Mouse (Mus musculus) ES-E14 (cell line): ENCODE data around the gene Olfr1408. TPM values are rescaled to one million over a fixed set of nuclear protein-coding genes. Genes with fewer than 3 reads are reported as not detected.

ENCODE experiments used
- DNase-seq: peaks from one replicate; pipeline ENCODE4 v3.0.0-alpha.2; 2013; ENCODE audit warnings: low read depth, low spot score
- H3K27ac ChIP-seq: 2 replicates; pipeline ENCODE4 v1.5.1; 2012; ENCODE audit warnings: low read depth, mild to moderate bottlenecking, low read length, moderate library complexity, mixed read lengths; ENCODE audit not compliant: poor library complexity, insufficient read depth, severe bottlenecking
- H3K36me3 ChIP-seq: 2 replicates; pipeline ENCODE4 v1.6.1; 2012; ENCODE audit warnings: mild to moderate bottlenecking, low read length, moderate library complexity, mixed read lengths; ENCODE audit not compliant: control insufficient read depth, poor library complexity, insufficient read depth, severe bottlenecking
- H3K4me1 ChIP-seq, 2 experiments: fragments of 150-350 bp in 1 of 2; sonication (generic) in 1 of 2; 2 replicates each; pipeline ENCODE4 v1.6.1; 2012; ENCODE audit warnings: low read length in 2 of 2, mild to moderate bottlenecking in 1 of 2, mixed read lengths in 1 of 2; ENCODE audit not compliant: control insufficient read depth in 2 of 2, insufficient read depth in 2 of 2, poor library complexity in 1 of 2
- H3K4me3 ChIP-seq, 2 experiments: fragments of 150-350 bp in 1 of 2; sonication (generic) in 1 of 2; 2 replicates each; pipeline ENCODE4 v1.5.1; 2012; ENCODE audit warnings: low read length in 2 of 2, low read depth in 1 of 2, mild to moderate bottlenecking in 1 of 2, mixed read lengths in 1 of 2; ENCODE audit not compliant: insufficient read depth in 1 of 2, poor library complexity in 1 of 2, severe bottlenecking in 1 of 2
- H3K9ac ChIP-seq: 2 replicates; pipeline ENCODE4 v1.6.1; 2012; ENCODE audit warnings: low read depth, mild to moderate bottlenecking, low read length, mixed read lengths; ENCODE audit not compliant: poor library complexity, insufficient read depth, severe bottlenecking
- H3K9me3 ChIP-seq: fragments of 150-350 bp; sonication (generic); 2 replicates; pipeline ENCODE4 v1.6.1; 2012; ENCODE audit warnings: low read depth, mild to moderate bottlenecking, low read length; ENCODE audit not compliant: control insufficient read depth, insufficient read depth
- CHD2 ChIP-seq: IDR thresholded peaks from 2 replicates; pipeline ENCODE4 v1.6.1; 2014; ENCODE audit warnings: mild to moderate bottlenecking, low read depth, low read length, inconsistent platforms
- HCFC1 ChIP-seq: IDR thresholded peaks from 2 replicates; pipeline ENCODE4 v1.6.1; 2012; ENCODE audit warnings: low read length, inconsistent platforms, borderline replicate concordance; ENCODE audit not compliant: insufficient read depth
- MAFK ChIP-seq: IDR thresholded peaks from 2 replicates; pipeline ENCODE4 v1.6.1; 2014; ENCODE audit warnings: mild to moderate bottlenecking, low read depth, low read length, inconsistent platforms; ENCODE audit not compliant: insufficient read depth
- ZC3H11A ChIP-seq: IDR thresholded peaks from 2 replicates; pipeline ENCODE4 v1.6.1; 2012; ENCODE audit warnings: low read depth, mild to moderate bottlenecking, inconsistent platforms, low read length, borderline replicate concordance
- ZNF384 ChIP-seq: IDR thresholded peaks from 2 replicates; pipeline ENCODE4 v1.6.1; 2012; ENCODE audit warnings: low read depth, low read length, inconsistent platforms
- in situ Hi-C, 2 experiments: fragments of 600-800 bp; cut with MboI; formaldehyde crosslinking; loops; one replicate each; pipeline ENCODE4 v1.15.1; 2025; ENCODE audit warnings: low sequenced_read_pairs in 2 of 2, inconsistent platforms in 1 of 2; ENCODE audit not compliant: unreplicated experiment in 2 of 2
- total RNA-seq: library from RNA; depleted of rRNA; stranded (reverse); fragments of 300-350 nt; gene quantifications from 2 replicates; pipeline ENCODE4 v1.2.3, GENCODE M21; 2012; rRNA removed

Gene Olfr1408
- total RNA-seq: not detected in 2 replicates

GRCm38 (mm10) chr1:173137274-173137673 lies at the start of gene Olfr1408:
Gene Olfr1408, minus strand, starts transcription at chr1:173137374.
- in situ Hi-C loops: no loop called here
- TF ChIP-seq ZNF384 (no peak), ZC3H11A (no peak), MAFK (no peak), HCFC1 (no peak), CHD2 (no peak)
- H3K36me3 ChIP-seq: no peaks in the 10 kb centered on the region
- H3K9ac ChIP-seq: no peak within 1 kb of the TSS
- no peak for DNase-seq
- H3K4me1 ChIP-seq: no peaks in the 10 kb centered on the region
- no peak within 1 kb of the TSS for H3K27ac ChIP-seq
- no peaks in the 10 kb centered on the region for H3K9me3 ChIP-seq
- H3K4me3 ChIP-seq: no peak within 1 kb of the TSS

- H3K4me3 ChIP-seq: no peak overlapping the region
- H3K9ac ChIP-seq: no peak overlapping the region
- TF ChIP-seq HCFC1 (no peak), MAFK (no peak), ZC3H11A (no peak)
- no peaks in the 10 kb centered on the region for H3K4me1 ChIP-seq
- DNase-seq: no peak
- H3K9me3 ChIP-seq: no peaks in the 10 kb centered on the region
- in situ Hi-C loops: no loop called here
- no peaks in the 10 kb centered on the region for H3K36me3 ChIP-seq
- no peak overlapping the region for H3K27ac ChIP-seq
These were observed 37.1 kb upstream of the Olfr1408 start for GRCm38 (mm10) chr1:173174154-173174842.

Other genes starting within 250 kb of the Olfr1408 start
- gene Apcs, start 242.3 kb downstream of the Olfr1408 start, total RNA-seq: not detected in 2 replicates
- not detected in 2 replicates for gene Olfr16, start 187.0 kb downstream of the Olfr1408 start, total RNA-seq
- gene Olfr1406, start 53.3 kb upstream of the Olfr1408 start, total RNA-seq: not detected in 2 replicates
- gene Olfr218, start 60.4 kb upstream of the Olfr1408 start, total RNA-seq: not detected in 2 replicates
- not detected in 2 replicates for gene Olfr1404, start 75.0 kb upstream of the Olfr1408 start, total RNA-seq
- not detected in 2 replicates for gene Fcer1a, start 89.8 kb upstream of the Olfr1408 start, total RNA-seq
- gene Olfr418, start 128.6 kb upstream of the Olfr1408 start, total RNA-seq: not detected in 2 replicates
- gene Mptx2, start 140.4 kb upstream of the Olfr1408 start, total RNA-seq: not detected in 2 replicates
- gene Ackr1, start 196.4 kb upstream of the Olfr1408 start, total RNA-seq: not detected in 2 replicates
- gene Aim2, start 213.5 kb upstream of the Olfr1408 start, total RNA-seq: 17.0 and 26.0 TPM in 2 replicates
- 0.85 and 1.0 TPM in 2 replicates for gene Cadm3, start 230.3 kb upstream of the Olfr1408 start, total RNA-seq